Mouse (Mus musculus) E14TG2a.4 (cell line): ENCODE data around the gene Tspear.
"Not testable (repeated sequence)": the region's sequence is repeated elsewhere in the genome, so short reads cannot be mapped to it uniquely, and the experiment has no call there.

ENCODE experiments used
- H3K27me3 ChIP-seq: 2 replicates; pipeline ENCODE4 v1.6.1; 2014; ENCODE audit warnings: low read length, control low read depth; ENCODE audit not compliant: insufficient read depth
- H3K36me3 ChIP-seq: 2 replicates; pipeline ENCODE4 v1.6.1; 2014; ENCODE audit warnings: low read length, control low read depth; ENCODE audit not compliant: insufficient read depth
- H3K4me1 ChIP-seq: replicated peaks from 2 replicates; pipeline ENCODE4 v1.6.1; 2014; ENCODE audit warnings: low read depth, low read length, control low read depth
- H3K4me3 ChIP-seq: replicated peaks from 2 replicates; pipeline ENCODE4 v1.5.1; 2014; ENCODE audit warnings: mild to moderate bottlenecking, low read length
- H3K9me3 ChIP-seq: 2 replicates; pipeline ENCODE4 v1.6.1; 2014; ENCODE audit warnings: low read length, control low read depth
- CTCF ChIP-seq: conservative IDR thresholded peaks from 2 replicates; pipeline ENCODE4 v1.5.1; 2014; ENCODE audit warnings: low read length
- NANOG ChIP-seq: IDR thresholded peaks from 2 replicates; pipeline ENCODE4 v1.6.1; 2014; ENCODE audit warnings: borderline replicate concordance, low read length, mixed read lengths
- POU5F1 ChIP-seq: IDR thresholded peaks from 2 replicates; pipeline ENCODE4 v1.6.1; 2014; ENCODE audit warnings: low read length, borderline replicate concordance

Tspear gene

DNA sequence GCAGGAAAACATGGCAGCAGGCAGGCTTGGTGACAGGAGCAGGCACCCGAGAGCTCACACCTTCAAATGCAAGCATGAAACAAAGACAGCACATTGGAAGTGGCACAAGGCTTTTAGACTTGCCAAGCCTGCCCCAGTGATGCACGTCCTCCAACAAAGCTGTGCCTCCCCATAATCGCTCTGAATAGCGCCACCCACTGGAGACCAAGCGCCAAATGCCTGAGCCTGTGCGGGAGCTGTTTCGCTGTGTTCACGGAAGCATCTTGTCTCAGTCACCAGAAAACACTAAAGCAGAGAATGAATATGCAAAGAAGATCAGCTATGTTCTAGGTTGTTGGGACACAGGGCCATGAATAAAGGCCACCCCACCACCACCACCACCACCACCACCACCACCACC lies 38.5 kb downstream of the Tspear start:
- Histone ChIP-seq H3K4me3 (no peak overlapping the region), H3K36me3 (no peaks in the 10 kb centered on the region), H3K27me3 (no peaks in the 10 kb centered on the region), H3K9me3 (peaks cover 6% of the 10 kb centered on the region; the same call in 1 of the 2 replicates), H3K4me1 (no peaks in the 10 kb centered on the region)
- TF ChIP-seq POU5F1 = no peak
- no peak for TF ChIP-seq NANOG
- TF ChIP-seq CTCF = peak; percentile 62

DNA sequence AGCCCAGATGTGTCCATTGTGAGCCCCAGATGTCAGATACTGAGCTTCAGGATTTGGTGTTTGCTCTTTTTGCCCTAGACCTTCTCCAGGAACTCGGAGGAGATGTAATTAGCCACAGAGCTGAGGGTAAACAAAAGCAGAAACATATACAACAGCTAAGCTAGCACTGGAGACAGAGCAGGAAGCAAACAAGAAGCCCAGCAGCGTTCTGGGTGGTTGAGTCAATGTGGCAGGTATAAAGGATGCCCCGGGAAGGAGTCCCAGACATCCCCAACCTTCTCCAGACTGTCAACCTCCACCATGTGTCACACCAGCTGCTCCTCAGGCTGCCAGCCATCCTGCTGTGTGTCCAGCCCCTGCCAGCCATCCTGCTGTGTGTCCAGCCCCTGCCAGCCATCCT lies 39.8 kb downstream of the Tspear start, which contains the start of gene Gm10100:
Gm10100 (plus strand) TSS at position 301 of the 400 bp plus-strand sequence.
- H3K9me3 ChIP-seq = no peaks in the 10 kb centered on the region
- H3K27me3 ChIP-seq = no peaks in the 10 kb centered on the region
- no peaks in the 10 kb centered on the region for H3K36me3 ChIP-seq
- TF ChIP-seq CTCF = no peak
- TF ChIP-seq NANOG = no peak
- TF ChIP-seq POU5F1 = no peak
- H3K4me3 ChIP-seq = no peak within 1 kb of the TSS
- H3K4me1 ChIP-seq = no peaks in the 10 kb centered on the region

DNA sequence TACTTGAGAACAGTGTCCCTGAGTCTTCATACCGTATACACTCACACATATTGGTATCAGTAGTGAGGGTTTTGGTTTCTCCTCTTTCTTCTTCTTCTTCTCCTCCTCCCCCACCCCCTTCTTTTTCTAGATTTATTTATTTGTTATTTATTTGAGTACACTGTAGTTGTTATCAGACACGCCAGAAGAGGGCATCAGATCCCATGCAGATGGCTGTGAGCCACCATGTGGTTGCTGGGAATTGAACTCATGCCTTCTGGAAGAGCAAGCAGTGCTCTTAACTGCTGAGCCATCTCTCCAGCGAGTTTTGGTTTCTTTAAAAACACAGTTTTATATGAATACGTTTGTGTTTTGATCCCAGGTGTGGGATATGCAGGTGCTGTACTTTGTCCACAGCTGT lies 41.9 kb downstream of the Tspear start:
- TF ChIP-seq NANOG = no peak
- no peak for TF ChIP-seq CTCF
- no peak for TF ChIP-seq POU5F1
- Histone ChIP-seq H3K36me3 (no peaks in the 10 kb centered on the region), H3K9me3 (no peaks in the 10 kb centered on the region), H3K27me3 (no peaks in the 10 kb centered on the region), H3K4me1 (no peaks in the 10 kb centered on the region), H3K4me3 (no peak overlapping the region)

DNA sequence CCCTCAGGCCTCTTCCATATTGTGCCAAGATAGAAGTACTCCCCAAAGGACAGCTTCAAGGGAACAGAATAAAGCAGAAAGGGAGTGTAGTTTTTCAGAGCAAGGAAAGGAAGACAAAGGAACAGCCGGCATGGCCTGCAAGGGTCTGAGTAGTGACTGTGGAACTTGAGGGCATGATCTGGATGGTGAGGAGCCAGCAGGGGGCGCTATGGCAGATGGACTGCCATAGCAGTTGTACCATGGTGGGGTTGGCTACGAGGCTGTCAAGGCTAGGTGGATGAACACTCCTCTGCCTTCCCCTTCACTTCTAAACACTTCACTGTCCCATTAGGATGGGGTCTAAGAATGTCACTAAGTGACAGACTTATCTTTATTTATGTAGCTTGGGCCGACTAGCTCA lies 42.9 kb downstream of the Tspear start:
- Histone ChIP-seq H3K4me3 (no peak overlapping the region), H3K27me3 (no peaks in the 10 kb centered on the region), H3K36me3 (no peaks in the 10 kb centered on the region), H3K4me1 (no peaks in the 10 kb centered on the region), H3K9me3 (no peaks in the 10 kb centered on the region)
- peak; percentile 47 for TF ChIP-seq CTCF
- TF ChIP-seq POU5F1 = no peak

DNA sequence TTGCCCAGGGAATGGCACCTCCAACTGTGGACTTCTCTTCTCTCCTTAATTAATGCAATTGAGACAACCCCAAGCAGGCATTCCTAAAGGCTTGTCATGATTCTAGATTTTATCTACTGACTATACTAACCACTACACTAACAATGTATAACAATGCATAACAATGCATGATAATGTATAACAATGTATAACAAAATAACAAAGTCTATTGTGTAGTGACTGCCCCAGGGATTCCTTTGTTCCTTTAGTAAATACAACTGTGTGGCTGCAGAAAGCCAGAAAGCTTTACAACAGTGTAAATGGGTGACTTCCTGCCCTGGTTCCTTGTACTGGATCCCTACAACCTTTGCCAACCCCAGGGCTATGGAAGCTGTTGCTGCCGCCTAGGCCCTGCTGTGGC lies 49.6 kb downstream of the Tspear start:
- 0 out of 2 replicates have a peak, but pooled peaks cover 3% of the 10 kb centered on the region for H3K27me3 ChIP-seq
- peaks cover 8% of the 10 kb centered on the region for H3K9me3 ChIP-seq
- H3K4me1 ChIP-seq = no peaks in the 10 kb centered on the region
- H3K36me3 ChIP-seq = no peaks in the 10 kb centered on the region
- TF ChIP-seq NANOG (peak; percentile 60; the same call in 1 of the 2 replicates), POU5F1 (peak; percentile 42; the same call in 1 of the 2 replicates), CTCF (no peak)
- H3K4me3 ChIP-seq = no peak overlapping the region

DNA sequence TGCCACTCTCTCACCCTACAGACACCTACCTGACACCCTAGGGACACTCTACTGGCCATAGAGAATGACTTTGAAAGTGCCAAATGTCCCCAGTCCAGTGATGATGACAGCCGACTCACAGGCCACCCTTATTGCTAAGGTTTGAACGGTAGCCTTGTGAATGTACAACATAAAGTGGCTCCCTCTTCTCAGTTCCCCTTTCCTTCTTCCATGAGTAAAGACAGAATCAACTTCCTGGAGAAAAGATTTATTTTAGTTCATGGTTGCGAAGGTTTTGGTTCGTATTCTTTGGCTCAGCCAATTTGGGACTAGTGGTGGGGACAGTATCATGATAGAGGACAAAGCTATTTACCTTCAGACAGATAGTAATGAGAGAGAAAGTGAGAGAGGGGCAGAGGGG lies 52.6 kb downstream of the Tspear start:
- H3K4me3 ChIP-seq = no peak overlapping the region
- H3K9me3 ChIP-seq = peaks cover 8% of the 10 kb centered on the region
- 0 out of 2 replicates have a peak, but pooled peaks cover 3% of the 10 kb centered on the region for H3K27me3 ChIP-seq
- H3K4me1 ChIP-seq = no peaks in the 10 kb centered on the region
- TF ChIP-seq CTCF (no peak), NANOG (no peak), POU5F1 (no peak)
- H3K36me3 ChIP-seq = no peaks in the 10 kb centered on the region

DNA sequence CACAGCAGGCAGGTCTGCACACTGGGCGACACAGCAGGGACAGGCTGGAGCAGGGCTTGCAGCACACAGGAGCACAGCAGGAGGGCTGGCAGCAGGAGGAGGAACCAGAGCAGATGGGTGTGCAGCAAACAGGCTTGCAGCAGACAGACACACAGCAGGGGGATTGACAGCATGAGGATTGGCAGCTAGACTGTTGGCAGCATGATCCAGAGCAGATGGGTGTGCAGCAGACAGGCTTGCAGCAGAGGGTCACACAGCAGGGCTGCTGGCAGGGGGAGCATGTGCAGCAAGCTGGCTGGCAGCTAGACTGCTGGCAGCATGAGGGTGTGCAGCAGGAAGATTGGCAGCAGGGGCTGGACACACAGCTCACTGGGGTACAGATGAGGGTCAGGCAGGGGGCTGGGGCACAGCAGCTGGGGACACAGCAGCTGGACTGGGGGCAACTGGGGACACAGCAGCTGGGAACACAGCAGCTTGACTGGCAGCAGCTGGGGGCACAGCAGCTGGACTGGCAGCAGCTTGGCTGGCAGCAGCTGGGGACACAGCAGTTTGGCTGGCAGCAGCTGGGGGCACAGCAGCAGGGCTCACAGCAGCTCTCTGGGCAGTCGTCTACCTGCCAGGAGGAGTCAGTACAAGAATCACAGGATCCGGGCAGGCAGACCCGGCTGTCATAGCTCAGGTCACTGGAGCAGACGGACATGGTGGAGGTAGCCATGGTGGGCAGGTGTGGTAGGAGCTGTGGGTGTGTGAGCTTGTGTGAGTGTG lies 55.7 kb downstream of the Tspear start, which contains the start of gene Gm18596:
Gm18596 (minus strand) TSS at position 715 of the 765 bp plus-strand sequence.
- not testable (repeated sequence) for H3K27me3 ChIP-seq, H3K36me3 ChIP-seq, H3K9me3 ChIP-seq, H3K4me1 ChIP-seq, H3K4me3 ChIP-seq

DNA sequence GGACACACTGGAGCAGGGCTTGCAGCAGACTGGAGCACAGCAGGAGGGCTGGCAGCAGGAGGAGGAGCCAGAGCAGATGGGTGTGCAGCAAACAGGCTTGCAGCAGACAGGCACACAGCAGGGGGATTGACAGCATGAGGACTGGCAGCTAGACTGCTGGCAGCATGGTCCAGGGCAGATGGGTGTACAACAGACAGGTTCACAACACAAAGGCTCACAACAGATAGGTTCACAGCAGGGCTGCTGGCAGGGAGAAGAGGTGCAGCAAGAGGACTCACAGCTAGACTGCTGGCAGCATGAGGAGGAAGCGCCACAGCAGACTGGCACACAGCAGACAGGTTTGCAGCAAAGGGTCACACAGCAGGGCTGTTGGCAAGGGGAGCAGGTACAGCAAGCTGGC lies 64.3 kb downstream of the Tspear start:
- not testable (repeated sequence) for H3K36me3 ChIP-seq, H3K27me3 ChIP-seq, H3K4me3 ChIP-seq, H3K9me3 ChIP-seq, H3K4me1 ChIP-seq

DNA sequence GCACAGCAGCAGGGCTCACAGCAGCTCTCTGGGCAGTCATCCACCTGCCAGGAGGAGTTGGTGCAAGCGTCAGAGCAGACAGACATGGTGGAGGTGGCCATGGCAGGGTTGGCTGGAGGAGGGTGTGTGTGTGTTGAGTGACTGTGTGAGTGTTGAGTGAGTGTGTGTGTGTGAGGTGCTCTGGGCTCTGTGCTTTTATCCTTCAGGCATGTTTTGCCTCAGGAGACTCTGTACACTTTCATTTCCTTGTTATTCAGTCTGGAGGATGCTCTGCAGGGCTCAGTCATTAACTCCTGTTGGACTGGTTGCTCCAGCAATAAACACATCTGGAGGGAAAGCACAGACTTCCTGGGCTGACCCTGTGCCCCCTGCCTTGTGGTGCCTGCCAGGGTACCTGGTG lies 64.9 kb downstream of the Tspear start, which contains the start of gene Gm9736:
Gm9736 (minus strand) TSS at position 101 of the 400 bp plus-strand sequence.
- H3K4me1 ChIP-seq, H3K9me3 ChIP-seq, H3K27me3 ChIP-seq, H3K36me3 ChIP-seq, H3K4me3 ChIP-seq: not testable (repeated sequence)

DNA sequence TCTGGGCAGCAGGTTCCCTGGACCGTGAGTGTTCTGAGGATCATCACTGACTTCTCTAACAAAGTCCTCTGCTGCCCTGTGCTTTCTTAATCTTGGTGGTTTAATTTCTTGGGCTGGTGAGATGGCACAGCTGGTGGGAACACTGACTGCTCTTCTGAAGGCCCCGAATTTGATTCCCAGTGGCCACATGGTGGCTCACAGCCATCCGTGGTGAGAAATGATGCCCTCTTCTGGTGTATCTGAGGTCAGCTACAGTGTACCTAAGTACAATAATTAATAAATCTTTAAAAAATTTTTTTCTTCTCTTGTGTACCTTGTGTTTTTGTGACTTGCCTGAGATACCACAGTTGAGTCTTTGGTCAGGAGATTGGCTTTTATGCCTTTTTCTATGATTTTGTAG lies 65.9 kb downstream of the Tspear start:
- not testable (repeated sequence) for H3K27me3 ChIP-seq, H3K9me3 ChIP-seq, H3K4me3 ChIP-seq, H3K36me3 ChIP-seq, H3K4me1 ChIP-seq
